Mouse (Mus musculus) lung, postnatal 4 days (tissue): ENCODE measurements around the gene Ttc28.

Experiments used
- DNase-seq, 2 experiments: peaks; one replicate each; pipeline ENCODE4 v3.0.0; 2021

Ttc28 gene

DNA sequence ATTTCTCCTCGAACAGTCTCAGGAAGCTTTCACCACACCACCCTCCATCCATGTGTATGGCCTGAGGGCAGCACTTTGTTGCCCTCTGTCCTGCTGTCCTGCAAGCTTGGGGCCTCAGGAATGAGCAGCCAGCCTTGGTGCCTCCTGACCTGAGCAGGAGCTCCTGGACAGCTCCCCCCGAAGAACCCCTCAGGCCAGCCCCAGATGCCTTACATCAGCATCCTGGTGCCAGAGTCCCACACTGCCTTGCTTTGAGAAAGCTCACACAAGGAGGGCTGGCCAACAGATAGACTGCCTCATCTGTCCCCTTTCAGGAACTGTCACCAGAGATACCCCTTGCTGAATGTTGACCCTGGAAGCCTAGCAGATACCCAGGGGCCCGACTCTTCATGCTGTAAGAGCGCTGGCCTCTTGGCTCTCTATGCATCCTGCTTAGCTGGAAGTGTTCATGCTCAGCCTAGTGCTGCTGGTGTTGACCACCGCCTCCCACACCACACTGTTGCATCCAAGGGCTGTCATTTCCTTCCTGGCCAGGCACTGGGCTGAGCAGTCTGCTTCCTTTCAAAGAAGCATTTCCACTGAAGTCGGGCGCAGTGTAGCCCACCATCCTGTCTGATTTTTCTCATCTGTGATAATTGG lies 259.4 kb downstream of the Ttc28 start:
- DNase-seq = peak; percentile 63 to 78

DNA sequence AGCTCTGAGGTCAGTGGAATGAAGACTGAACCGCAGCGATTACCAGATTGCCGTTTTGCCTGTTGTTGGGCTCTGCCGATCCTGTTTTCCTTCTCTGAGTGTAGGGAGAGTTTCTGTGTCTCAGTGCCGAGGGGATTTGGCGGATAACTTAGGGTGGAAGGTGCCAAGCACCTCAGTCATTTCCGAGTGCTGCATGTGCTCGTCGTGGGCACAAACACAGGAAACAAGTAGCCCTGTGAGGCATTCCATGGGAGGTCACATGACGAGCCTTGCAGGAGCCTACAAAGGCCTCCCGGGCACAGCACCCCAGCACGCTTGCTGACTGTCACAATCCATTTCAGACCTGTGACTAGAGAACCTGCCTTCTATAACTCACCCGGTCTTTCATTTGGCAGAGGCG lies 260.0 kb downstream of the Ttc28 start:
- DNase-seq = peak; percentile 49 to 71

DNA sequence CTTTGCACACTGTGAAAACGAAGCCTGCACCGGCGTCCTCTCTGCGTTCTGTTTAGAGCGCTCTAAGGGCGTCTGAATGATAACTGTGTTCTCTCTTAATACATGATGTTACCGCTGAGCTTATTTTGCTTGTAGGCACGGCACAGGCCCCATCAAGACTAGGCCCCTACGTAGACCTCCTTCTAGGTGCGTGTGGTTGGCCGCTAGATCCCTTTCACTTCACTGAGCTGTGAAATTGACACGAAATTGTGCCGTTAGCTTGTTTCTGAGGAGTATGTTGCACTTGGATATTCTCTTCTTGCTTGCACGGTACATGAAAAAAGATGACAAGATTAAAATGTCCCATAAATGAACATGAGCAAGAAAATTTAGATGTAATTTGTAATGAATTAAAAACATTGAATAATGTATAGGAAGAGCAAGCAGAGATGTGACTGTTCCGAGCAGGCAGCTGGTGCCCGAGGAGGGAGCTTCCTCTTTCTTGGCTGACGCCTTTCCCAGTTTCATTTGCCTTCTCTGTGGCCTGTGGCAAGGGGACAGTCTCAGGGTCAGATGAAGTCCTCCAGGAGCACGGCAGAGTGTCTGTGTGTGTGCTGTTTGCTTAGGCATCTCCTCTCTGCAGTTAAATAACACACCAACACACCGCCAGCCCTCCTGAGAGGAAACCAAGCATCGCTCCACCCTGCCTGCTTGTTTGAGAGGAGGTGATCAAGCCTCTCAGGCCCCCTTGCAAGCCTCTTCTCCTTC lies 261.7 kb downstream of the Ttc28 start:
- DNase-seq = no peak

DNA sequence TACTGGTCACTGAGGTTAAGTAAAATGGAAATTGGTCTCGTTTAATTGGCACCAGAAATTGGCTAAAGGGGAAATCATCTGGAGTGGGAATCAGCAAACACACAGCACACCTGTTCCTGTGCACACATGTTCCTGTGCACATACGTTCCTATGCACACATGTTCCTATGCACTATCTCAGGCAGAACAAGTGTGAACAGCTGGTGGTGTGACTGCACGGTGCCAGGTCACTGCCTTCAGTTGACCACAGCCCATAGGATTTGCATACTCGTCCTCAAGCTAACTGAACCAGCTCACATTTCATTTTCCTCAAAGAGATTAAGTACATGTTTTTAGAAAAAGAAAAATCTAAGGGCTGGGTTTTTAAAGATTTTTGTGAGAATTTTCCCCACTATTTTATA lies 263.2 kb downstream of the Ttc28 start:
- no peak for DNase-seq

DNA sequence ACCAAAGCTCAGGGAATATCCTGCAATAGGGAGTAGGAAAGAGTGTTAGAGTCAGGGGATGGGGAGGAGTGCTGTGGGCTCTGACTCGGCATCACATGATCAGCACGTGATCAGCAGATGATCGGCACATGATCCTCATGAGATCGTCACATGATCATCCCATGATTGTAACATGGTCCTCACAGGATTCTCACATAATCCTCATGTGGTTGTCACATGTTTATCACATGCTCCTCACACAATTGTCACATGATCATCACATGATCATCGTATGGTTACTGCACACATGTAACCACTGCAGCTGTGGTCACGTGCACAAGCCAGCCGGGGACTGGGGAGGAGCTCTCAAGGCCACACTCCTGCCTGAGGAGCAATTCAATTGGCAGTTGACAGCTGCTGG lies 264.8 kb downstream of the Ttc28 start:
- no peak for DNase-seq

DNA sequence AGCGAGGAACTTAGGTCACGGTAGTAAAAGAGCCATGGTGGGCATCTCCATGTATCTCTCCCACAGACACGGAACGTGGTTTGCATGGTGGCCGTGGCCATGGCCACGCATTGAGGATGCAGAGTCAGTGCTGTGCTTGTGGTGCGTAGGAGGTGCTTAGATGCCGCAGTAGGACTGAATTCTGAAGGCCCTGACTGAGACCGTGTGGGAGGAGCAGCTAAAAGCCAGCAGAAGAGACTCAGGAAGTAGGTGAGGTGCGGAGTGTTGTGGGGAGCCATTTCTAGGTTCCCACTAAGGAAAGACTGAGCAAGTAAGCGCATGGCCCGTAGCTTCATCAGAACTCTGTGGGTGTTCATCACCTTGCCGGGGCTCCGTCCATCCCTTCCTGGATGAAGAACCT lies 271.0 kb downstream of the Ttc28 start:
- no peak for DNase-seq

DNA sequence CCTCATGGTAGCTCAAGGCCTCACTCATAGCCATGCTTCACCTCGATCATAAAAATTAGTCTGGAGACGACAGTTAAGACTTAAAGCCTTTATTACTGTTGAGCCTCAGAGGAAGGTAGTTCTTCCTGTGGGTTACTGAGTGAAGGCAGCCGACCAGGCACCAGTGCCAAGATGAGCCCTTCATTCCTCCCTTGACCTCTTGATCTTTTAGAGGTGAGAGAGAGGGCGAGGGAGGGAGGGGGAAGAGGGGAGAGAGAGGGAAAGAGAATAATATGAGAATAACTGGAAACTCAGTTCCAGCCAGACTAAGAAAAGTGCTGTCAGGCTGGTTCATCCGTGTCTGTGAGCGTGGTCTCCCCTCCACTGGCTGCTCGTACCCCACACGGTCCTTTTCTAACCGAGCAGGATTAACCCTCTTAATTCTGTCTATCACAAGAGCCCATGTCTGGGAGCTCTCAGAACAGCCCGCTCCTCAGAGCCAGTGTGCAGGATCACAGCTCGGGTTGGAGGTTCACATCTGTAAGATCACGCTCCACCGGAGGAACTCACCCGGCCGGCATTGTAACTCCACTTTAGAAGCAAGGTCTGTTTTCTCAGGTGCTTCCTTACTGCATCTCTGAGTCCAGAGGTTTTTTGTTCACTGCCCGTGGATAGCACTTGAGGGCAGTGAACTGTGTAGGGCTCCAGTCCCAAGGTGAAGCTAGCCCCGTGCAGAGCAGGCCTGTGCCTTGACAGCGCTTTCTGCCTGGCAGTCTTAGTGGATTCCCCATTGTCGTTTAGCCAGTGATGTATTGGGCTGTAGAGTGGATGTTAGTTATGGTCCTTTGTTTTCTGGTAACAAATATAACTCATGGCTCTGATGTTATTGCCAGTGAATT lies 272.5 kb downstream of the Ttc28 start:
- DNase-seq = no peak

DNA sequence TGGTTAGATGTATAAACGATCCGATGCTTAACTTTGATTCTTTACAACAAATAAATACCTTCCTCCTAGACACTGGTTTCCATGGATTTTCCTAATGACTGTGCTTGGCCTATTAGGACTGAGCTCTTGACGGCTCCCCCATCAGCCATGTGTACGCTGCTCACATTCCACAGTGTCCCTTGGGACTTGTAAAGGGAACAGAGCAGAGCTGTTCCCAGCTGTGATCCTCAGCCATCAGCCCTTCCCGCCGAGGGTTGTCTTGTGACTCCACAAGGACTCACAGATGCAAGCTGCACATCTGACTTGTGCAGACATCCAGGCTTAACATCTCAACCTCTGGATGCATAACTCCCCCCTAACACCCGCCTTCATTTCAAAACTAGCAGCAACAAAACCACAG lies 275.0 kb downstream of the Ttc28 start:
- DNase-seq = peak in 1 of 2 experiments; percentile 55

DNA sequence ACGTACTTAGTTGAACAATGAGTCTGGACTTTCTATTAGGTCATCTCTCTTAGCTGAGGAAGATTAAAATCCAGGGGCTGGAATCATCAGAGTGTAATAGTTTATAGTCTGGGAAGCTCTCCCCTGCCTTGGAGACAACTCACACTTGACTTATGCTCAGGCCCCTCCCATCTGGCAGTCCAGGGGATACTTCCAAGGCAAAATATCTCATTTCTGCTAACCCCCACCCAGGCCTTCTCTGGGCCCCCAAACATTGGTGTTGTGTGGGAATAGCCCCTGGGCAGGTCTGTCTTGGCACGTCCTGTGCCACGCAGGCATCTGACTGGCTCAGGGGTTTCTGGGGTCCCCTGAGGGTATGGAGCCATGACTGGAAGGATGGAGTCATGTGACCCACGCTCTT lies 275.7 kb downstream of the Ttc28 start:
- no peak for DNase-seq

DNA sequence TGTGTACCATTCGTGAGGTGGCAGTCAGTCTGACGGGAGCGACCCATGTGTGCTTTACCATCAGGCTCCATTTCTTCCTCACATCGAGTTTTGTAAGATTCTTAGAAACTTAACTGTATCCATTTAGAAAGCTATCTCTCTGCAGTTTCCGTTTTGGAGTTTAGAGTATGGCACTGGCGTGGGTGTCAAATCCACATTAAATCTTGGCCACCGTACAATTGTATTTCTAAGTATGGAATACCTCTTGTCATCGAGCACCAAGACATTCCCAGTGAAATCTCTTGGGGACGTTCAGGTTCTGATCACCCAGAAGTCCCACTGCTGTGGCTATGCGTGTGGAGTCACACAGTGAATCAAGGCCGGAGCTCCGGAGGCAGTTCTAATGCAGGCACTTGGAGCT lies 276.3 kb downstream of the Ttc28 start:
- no peak for DNase-seq

DNA sequence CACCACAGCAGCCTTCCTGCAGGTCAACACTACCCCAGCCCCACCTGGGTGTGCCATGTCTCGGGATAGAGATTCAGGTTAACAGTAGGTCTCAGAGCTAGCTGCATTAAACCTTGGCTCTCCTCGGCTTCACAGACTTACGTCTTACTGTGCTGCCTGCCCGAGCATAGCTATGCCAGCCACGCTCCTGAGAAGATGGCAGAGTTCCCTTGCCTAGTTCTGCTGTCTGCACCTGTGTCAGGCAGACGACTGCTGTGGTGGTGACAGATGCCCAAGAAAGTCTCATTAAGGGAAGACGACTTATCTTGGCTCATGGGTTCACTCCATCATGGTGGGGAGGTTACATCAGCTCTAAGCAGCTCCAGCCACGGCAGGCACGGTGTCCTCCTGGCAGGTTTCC lies 278.7 kb downstream of the Ttc28 start:
- DNase-seq = no peak

DNA sequence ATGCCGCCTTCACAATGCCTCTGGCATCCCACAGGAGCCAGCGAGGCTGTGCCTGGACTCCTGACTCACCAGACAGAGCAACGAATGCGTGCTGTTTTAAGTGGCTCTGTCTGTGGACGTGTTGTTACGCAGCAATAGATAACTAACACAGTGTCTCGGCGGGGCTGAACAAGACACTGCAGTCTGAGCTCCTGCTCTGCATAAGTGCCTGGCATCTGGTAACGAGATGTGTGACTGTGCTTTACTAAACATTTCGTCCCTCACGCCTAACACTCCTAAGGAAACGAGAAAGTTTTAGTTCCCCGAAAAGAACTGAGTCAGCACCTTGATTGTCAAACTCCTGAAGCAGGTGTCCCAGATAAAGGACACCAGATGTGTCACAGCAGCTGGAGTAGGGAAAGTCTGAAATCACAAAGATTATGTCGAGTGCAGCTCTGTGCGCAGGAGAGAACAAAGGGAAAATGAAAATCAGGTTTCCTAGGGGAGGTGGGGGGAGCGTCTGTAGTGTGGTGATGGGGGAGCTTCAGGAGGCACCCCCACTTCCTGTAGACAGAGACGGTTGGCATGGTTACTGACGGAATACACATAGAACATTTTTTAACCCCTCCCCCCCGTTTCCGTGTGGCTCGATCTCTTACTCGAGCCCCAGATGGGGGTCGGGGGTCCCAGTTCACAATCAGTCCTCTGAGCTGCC lies 280.2 kb downstream of the Ttc28 start:
- no peak for DNase-seq

DNA sequence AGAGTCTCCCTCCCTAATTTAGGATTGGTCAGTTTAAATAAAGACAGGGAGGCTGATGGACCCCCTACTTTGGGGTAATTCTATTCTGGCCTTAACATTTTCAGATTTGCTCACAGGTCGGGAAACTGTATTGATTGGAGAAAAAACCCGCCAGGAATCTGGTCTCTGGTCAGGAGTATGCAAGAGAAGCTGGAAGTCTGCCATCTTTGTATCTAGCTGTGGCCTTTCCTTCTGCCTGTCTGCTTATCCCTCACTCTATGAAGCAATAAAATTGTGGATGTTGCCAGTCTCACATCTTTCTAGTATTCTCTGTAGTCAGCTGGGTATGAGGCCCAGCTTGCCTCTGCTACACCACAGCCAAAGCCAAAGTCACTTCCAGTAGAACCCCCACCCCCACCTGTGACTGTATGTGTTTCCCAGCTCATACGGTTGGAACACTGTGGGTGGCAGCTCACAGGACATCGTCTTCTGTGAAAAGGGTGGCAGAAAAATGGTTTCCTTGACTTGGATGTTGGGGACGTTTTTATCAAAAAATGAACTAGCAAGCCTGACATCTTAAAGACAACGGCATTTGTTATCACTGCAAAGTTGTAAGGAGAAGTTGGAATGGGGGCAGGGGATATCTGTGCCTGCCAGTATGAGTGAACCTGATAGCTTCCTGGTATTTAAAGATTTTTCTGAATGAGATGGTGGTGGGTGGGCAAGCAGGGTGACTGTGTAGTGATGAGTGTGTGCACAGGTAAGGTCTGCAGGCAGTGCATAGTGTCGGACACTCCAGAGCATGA lies 281.7 kb downstream of the Ttc28 start:
- no peak for DNase-seq

DNA sequence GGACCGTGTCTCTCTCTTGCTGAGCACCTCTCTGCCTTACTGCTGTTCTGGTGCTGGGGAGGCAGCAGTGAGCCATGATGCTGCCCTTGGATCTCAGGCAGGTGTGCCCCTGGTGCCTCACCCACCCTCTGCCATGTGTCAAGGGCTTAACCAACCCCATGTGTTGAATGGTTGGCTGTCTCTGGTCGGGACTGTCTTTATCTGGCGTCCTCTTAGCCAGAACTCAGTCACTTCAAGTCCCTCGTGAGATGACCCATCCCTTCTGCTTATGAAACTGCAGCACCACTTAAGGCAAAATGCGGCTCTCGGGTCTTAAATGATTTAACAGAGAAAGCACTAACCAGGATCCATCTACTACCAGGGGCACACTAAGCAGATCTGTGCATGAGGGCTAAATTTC lies 283.3 kb downstream of the Ttc28 start:
- DNase-seq = no peak

DNA sequence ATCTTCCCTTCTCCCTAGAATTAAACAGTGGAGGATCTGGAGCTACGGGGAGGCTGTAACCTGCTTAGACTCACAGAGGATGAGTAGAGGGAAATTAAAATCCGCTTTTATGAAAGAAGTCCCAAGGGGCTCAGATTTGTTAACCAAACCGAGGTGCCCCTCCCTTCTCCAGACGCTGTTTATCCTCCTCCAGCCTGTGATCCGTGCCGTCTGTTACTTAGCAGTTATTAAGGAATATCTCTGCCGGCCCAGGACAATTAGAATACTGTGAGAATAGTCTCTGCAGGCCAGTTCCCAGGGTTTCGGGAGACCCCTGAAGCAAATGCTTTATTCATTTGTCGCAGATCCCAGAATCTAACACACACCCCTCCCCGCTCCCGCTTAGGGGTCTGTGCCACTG lies 283.8 kb downstream of the Ttc28 start:
- DNase-seq = no peak

DNA sequence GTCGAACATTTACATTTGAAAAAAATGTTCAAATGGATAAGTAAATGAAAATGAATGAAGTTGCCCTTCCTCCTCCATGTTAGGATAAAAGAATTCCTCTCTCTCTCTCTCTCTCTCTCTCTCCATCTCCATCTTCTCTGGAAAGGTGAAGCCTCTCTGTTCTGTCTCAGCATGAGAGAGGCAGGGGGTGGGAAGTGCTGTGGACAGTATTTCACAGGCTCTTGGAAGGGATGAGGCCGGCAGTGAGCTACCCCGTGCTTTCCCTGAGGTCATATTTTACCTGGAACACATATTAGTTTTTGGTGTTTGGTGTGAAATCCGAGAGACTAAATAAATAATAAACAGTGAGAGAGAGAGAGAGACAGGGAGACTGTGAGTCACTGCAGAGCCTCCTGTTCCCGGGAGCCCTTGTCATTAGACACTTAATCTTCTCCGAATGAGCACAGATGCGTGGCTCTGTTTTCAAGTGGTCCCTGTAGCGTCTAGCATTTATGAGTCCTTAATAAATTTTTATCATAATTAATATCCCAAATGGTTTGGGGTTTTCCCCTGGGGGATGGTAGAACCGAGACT lies 284.8 kb downstream of the Ttc28 start:
- no peak for DNase-seq

DNA sequence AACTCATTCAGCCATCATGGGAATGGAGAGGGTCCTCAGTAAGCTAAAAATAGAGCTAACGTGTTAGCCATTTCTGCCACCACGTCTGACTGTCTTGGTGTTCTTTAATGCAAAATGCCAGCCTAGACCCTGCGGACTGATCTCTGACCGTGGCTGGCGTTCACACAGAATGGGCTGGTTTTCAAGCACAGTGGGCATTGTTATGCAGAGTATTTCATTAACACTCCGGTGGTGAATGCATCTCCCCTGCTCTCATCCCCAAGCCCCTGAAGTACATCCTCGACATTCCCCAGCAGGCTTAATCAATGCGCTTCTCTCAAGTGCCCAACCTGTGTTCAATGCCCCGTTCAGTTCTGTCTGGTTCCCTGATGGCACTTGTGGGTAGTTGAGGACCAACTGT lies 290.8 kb downstream of the Ttc28 start:
- no peak for DNase-seq

DNA sequence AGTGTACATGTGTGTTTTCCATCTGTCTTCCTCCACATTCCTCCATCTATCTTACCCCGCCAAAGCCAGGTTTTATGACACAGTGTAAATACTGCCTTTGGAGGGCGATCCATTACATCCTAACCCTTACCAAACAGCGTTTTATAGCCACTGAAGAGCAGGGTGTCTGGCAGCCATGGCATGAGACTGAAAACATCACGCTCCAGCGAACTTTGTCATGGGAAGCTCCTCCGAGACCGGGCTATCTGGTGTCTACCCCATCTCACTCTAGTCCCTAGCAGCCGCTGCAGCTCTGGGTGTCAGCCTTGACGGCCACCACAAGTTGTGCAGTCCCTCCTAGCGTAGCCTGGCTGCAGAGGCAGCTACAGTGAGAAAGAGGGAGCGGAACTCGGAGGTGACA lies 295.8 kb downstream of the Ttc28 start:
- no peak for DNase-seq

DNA sequence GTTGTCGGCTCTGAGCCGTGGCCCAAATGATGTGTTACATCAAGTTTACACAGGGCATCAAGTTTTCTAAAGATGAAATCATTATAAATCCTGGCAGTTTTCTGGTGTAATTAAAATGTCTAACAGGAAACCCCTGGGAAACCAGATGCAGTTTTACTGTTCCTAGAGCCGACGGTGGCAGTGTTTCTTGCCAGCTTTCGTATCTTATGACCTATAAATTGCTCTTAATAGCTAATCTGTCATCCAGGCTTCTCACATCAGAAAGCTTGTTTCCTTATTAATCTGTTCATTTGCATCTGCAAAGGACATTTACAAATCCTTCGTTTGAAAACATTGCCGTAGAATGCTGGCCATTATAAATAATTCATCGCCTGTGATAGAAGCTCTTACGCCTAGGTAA lies 296.2 kb downstream of the Ttc28 start:
- DNase-seq = no peak

DNA sequence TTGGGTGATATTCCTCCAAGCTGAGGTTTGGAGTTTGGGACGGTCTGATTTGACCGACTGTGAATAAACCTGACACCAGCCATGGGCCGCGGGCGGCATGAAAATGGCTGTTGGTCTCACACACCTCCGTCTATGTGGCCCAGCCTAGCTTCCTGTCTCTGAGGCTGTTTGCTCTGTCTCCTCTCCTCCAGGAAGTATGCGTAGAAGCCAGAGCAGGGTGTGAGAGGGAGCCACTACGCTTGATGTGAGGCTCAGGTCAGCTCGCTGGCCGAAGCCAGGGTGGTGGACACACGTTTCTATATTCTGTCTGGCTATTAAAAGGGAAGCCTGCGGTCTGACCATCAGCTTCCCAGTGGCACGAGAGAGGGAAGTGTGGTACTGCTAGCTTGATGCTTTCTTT lies 296.8 kb downstream of the Ttc28 start:
- peak in 1 of 2 experiments; percentile 23 for DNase-seq

DNA sequence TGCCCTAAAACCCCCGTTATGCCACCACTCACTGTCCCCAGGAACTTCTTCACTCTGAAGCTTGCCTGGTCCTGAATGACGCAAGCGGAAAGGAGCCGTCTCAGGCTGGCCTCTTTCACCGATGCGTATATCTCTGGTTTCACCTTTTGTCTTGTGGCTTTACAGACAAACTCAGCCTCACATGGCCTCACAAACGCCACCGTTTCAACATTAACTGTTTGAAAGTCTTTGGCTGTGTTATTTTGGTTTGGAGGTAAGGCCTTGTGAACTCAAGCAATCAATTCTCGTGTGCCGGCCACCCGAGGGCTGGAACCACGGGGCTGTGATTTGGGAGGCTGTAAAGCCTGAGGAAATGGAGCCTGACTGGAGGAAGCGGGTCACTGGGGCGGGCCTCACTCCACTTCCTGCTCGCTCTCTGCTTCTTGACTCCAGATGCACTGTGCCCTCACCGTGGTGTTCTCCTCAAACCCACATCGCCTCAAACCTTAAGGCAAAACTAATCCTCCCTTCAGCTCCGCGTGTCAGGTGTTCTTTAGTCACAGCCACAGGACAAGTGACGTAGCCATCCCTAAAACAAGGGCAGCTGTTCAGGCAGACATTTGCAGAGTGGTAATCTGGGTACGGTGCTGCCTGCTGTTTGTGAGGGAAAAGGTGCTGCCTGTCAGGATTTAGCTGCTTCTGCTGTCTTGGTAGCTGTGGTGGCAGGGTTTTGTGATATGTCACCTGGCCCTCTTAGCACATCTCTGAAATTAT lies 298.9 kb downstream of the Ttc28 start:
- DNase-seq = peak; percentile 79
